Mouse (Mus musculus) spleen, adult 2 months (tissue): ENCODE measurements around the gene Dbx1.

Experiments used
- CTCF ChIP-seq: fragments of 200-500 bp; IDR thresholded peaks from 2 replicates; pipeline ENCODE4 v1.5.1; 2011; ENCODE audit warnings: mild to moderate bottlenecking, inconsistent platforms; ENCODE audit not compliant: insufficient read depth, insufficient read length, insufficient replicate concordance; ENCODE audit errors: extremely low read depth
- POLR2A ChIP-seq: fragments of 200-500 bp; IDR thresholded peaks from 2 replicates; pipeline ENCODE4 v1.6.1; 2011; ENCODE audit warnings: low read depth, low read length, inconsistent platforms

DNA sequence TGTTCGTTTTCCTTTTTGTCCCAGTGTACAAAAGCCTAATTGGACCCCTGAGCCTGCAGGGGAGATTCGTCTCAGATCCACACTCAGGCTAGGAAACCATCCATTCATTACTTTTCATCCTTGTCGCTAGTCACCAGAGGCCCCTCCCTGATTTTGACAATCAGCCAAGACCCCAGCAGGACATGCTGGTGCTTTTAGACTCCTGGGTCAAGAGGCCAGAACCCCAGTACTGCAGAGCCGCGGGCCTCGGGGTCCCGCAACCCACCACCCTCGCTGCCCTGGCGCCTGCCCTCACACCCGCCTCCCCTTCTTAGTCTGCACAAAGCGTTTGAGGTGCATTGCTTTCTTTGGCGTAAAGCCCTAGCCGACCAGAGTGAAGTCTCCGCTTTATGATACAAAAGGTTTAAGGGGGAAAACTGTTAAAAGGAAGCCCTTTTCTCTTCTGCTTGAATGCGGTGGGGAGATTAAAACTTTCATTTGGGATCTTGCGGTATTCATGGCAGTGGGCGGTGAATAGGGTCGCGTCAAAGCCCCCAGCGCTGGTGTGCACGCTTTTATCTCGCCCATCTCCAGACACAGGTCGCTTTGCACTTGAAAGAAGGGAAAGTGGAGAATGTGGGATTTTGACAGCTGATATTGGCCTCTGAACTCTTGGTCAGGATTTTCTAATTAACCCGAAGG lies 25.3 kb upstream of the Dbx1 start:
- TF ChIP-seq POLR2A (no peak), CTCF (no peak)
